Mouse (Mus musculus): Measurements from ENCODE around the gene Bhlha15. TPM values are rescaled to one million over a fixed set of nuclear protein-coding genes. Genes with fewer than 3 reads are reported as not detected.

Bhlha15 gene
- polyA plus RNA-seq, 1 experiment: 0.02 TPM

- Histone ChIP-seq H3K4me2 (ENCODE audit: low read depth) (no peak overlapping the region), H3K4me3 (no peak overlapping the region), H3K36me3 (ENCODE audit: control insufficient read depth, insufficient read depth) (peaks cover 10% of the 10 kb centered on the region), H3ac (ENCODE audit: control insufficient read depth, insufficient read length) (no peak overlapping the region), H3K79me2 (ENCODE audit: control insufficient read depth, insufficient read depth) (no peaks in the 10 kb centered on the region), H3K27me3 (ENCODE audit: control insufficient read depth, insufficient read depth, insufficient read length) (no peaks in the 10 kb centered on the region)
- TF ChIP-seq USF1 (IDR thresholded peaks at IDR 0.05; ENCODE audit: low read depth): peak; percentile 64
- TF ChIP-seq POLR2A (IDR thresholded peaks at IDR 0.05; ENCODE audit: insufficient read length, low read depth): no peak
- TF ChIP-seq MYOG (IDR thresholded peaks at IDR 0.05; ENCODE audit: control insufficient read depth in 1 of 3, insufficient read depth in 1 of 3, insufficient read length in 2 of 3, low read depth in 2 of 3): peak in 1 of 3 experiments; percentile 17
- no peak for TF ChIP-seq MAX (IDR thresholded peaks at IDR 0.05; ENCODE audit: low read depth)
Observed at GRCm38 (mm10) chr5:144158604-144159003, 31.5 kb upstream of the Bhlha15 start.

- Histone ChIP-seq H3ac (ENCODE audit: control insufficient read depth, insufficient read length) (no peak overlapping the region), H3K36me3 (ENCODE audit: control insufficient read depth, insufficient read depth) (peaks cover 10% of the 10 kb centered on the region), H3K27me3 (ENCODE audit: control insufficient read depth, insufficient read depth, insufficient read length) (no peaks in the 10 kb centered on the region), H3K4me2 (ENCODE audit: low read depth) (no peak overlapping the region), H3K4me3 (no peak overlapping the region), H3K79me2 (ENCODE audit: control insufficient read depth, insufficient read depth) (no peaks in the 10 kb centered on the region)
- TF ChIP-seq MAX (IDR thresholded peaks at IDR 0.05; ENCODE audit: low read depth) (no peak), TCF12 (IDR thresholded peaks at IDR 0.05; ENCODE audit: insufficient read depth, poor library complexity, severe bottlenecking) (no peak), TCF3 (IDR thresholded peaks at IDR 0.05; ENCODE audit: insufficient read length, low read depth) (no peak), MYOD1 (IDR thresholded peaks at IDR 0.05; ENCODE audit: control insufficient read depth in 1 of 3, insufficient read length in 2 of 3, low read depth in 2 of 3) (no peak), E2F4 (IDR thresholded peaks at IDR 0.05; ENCODE audit: insufficient read depth) (no peak), USF1 (IDR thresholded peaks at IDR 0.05; ENCODE audit: low read depth) (no peak), REST (IDR thresholded peaks at IDR 0.05; ENCODE audit: insufficient read depth, insufficient read length) (no peak), SRF (IDR thresholded peaks at IDR 0.05; ENCODE audit: control insufficient read depth, insufficient read length, low read depth) (no peak), MYOG (IDR thresholded peaks at IDR 0.05; ENCODE audit: control insufficient read depth in 1 of 3, insufficient read depth in 1 of 3, insufficient read length in 2 of 3, low read depth in 2 of 3) (no peak), CEBPB (IDR thresholded peaks at IDR 0.05; ENCODE audit: insufficient read depth, poor library complexity, severe bottlenecking) (no peak), POLR2A (IDR thresholded peaks at IDR 0.05; ENCODE audit: insufficient read length, low read depth) (no peak), POLR2AphosphoS2 (IDR thresholded peaks at IDR 0.05; ENCODE audit: insufficient read length, low read depth) (no peak)
Observed at GRCm38 (mm10) chr5:144159137-144159536, 30.9 kb upstream of the Bhlha15 start.

GRCm38 (mm10) chr5:144162080-144162812 lies 27.8 kb upstream of the Bhlha15 start:
- Histone ChIP-seq H3K79me2 (ENCODE audit: control insufficient read depth, insufficient read depth) (no peaks in the 10 kb centered on the region), H3K27me3 (ENCODE audit: control insufficient read depth, insufficient read depth, insufficient read length) (no peaks in the 10 kb centered on the region), H3ac (ENCODE audit: control insufficient read depth, insufficient read length) (no peak overlapping the region), H3K4me2 (ENCODE audit: low read depth) (no peak overlapping the region), H3K36me3 (ENCODE audit: control insufficient read depth, insufficient read depth) (peaks cover 4% of the 10 kb centered on the region), H3K4me3 (no peak overlapping the region)
- TF ChIP-seq TCF3 (IDR thresholded peaks at IDR 0.05; ENCODE audit: insufficient read length, low read depth): no peak
- TF ChIP-seq TCF12 (IDR thresholded peaks at IDR 0.05; ENCODE audit: insufficient read depth, poor library complexity, severe bottlenecking): no peak
- TF ChIP-seq E2F4 (IDR thresholded peaks at IDR 0.05; ENCODE audit: insufficient read depth): no peak
- no peak for TF ChIP-seq MYOD1 (IDR thresholded peaks at IDR 0.05; ENCODE audit: control insufficient read depth in 1 of 3, insufficient read length in 2 of 3, low read depth in 2 of 3)
- TF ChIP-seq USF1 (IDR thresholded peaks at IDR 0.05; ENCODE audit: low read depth): no peak

GRCm38 (mm10) chr5:144162813-144163517 lies 27.1 kb upstream of the Bhlha15 start:
- Histone ChIP-seq H3K36me3 (ENCODE audit: control insufficient read depth, insufficient read depth) (peaks cover 4% of the 10 kb centered on the region), H3K4me3 (no peak overlapping the region)

DNA sequence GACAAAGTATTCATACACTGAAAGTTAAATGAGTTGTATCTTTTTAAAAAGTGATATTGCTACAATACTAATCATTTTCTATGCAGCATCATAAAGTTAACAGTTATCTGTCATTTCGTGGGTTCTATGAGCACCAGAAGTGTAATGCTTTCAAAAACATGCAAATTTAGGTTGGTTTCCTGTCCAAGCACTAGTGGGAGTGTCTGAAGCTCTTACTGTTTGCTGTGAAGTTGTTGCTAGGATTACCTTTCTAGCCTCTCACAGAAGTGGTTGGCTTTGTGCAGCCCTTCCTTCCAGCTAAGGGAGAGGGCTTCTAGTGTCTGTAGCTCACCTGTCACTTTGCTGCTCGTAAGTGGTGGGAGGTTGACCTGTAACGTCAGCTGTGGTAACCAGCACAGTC lies 24.3 kb upstream of the Bhlha15 start:
- Histone ChIP-seq H3K4me3 (no peak overlapping the region), H3K79me2 (ENCODE audit: control insufficient read depth, insufficient read depth) (no peaks in the 10 kb centered on the region), H3K27me3 (ENCODE audit: control insufficient read depth, insufficient read depth, insufficient read length) (no peaks in the 10 kb centered on the region), H3K36me3 (ENCODE audit: control insufficient read depth, insufficient read depth) (no peaks in the 10 kb centered on the region), H3K4me2 (ENCODE audit: low read depth) (no peak overlapping the region), H3ac (ENCODE audit: control insufficient read depth, insufficient read length) (no peak overlapping the region)
- TF ChIP-seq TCF3 (IDR thresholded peaks at IDR 0.05; ENCODE audit: insufficient read length, low read depth): no peak
- TF ChIP-seq E2F4 (IDR thresholded peaks at IDR 0.05; ENCODE audit: insufficient read depth): no peak
- TF ChIP-seq CEBPB (IDR thresholded peaks at IDR 0.05; ENCODE audit: insufficient read depth, poor library complexity, severe bottlenecking): no peak
- no peak for TF ChIP-seq TCF12 (IDR thresholded peaks at IDR 0.05; ENCODE audit: insufficient read depth, poor library complexity, severe bottlenecking)
- TF ChIP-seq MAX (IDR thresholded peaks at IDR 0.05; ENCODE audit: low read depth): no peak
- no peak for TF ChIP-seq SRF (IDR thresholded peaks at IDR 0.05; ENCODE audit: control insufficient read depth, insufficient read length, low read depth)
- TF ChIP-seq USF1 (IDR thresholded peaks at IDR 0.05; ENCODE audit: low read depth): no peak

More at GRCm38 (mm10) chr5:144162813-144163517, 27.1 kb upstream of the Bhlha15 start:
- Histone ChIP-seq H3ac (ENCODE audit: control insufficient read depth, insufficient read length) (no peak overlapping the region), H3K4me2 (ENCODE audit: low read depth) (no peak overlapping the region), H3K27me3 (ENCODE audit: control insufficient read depth, insufficient read depth, insufficient read length) (no peaks in the 10 kb centered on the region), H3K79me2 (ENCODE audit: control insufficient read depth, insufficient read depth) (no peaks in the 10 kb centered on the region)
- TF ChIP-seq CEBPB (IDR thresholded peaks at IDR 0.05; ENCODE audit: insufficient read depth, poor library complexity, severe bottlenecking) (no peak), POLR2A (IDR thresholded peaks at IDR 0.05; ENCODE audit: insufficient read length, low read depth) (no peak), MAX (IDR thresholded peaks at IDR 0.05; ENCODE audit: low read depth) (no peak)

Measured in myocyte (in vitro differentiated cells).